Mouse (Mus musculus) embryonic fibroblast, embryonic 13.5 days (primary cell): ENCODE results near the gene Stk24.

ENCODE experiments used
- CTCF ChIP-seq: IDR thresholded peaks from 2 replicates; pipeline ENCODE4 v1.5.1; 2011; ENCODE audit warnings: mild to moderate bottlenecking, control low read depth, low read length, moderate library complexity, borderline replicate concordance; ENCODE audit not compliant: insufficient read depth
- POLR2A ChIP-seq: IDR thresholded peaks from 2 replicates; pipeline ENCODE4 v1.6.1; 2011; ENCODE audit warnings: low read depth, mild to moderate bottlenecking, control low read depth, low read length, moderate library complexity

- TF ChIP-seq POLR2A (no peak), CTCF (no peak)
Observed at GRCm38 (mm10) chr14:121376566-121376965, 3.2 kb downstream of the Stk24 start.
